Mouse (Mus musculus): ENCODE results near the gene Vamp3. TPM values are rescaled to one million over a fixed set of nuclear protein-coding genes. Genes with fewer than 3 reads are reported as not detected.

The Vamp3 gene
- polyA plus RNA-seq, 1 experiment from 2014 or later, result 73.4 TPM

DNA sequence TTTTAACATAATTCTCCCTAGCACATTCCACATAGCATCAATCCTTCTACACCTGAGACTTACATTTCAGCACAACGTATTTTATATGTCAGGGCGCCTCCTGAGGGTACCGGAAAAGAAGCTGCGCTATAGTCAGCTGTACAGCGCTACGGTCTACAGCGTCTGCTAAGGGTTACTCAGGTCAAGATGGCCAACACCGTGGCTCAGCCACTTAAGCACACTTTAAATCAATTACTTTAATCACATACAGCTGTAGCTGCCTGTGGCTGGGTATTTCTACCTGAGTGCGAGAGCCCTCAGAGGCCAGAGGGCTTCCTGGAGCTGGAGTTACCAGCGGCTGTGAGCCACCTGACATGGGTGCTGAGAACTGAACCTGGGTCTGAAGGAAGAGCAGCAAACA is 41.8 kb downstream of the Vamp3 start:
- Histone ChIP-seq H3K9me3 (replicated peaks; ENCODE audit: control insufficient read depth, low read length) (no peaks in the 10 kb centered on the region), H3K4me2 (ENCODE audit: low read depth, low read length) (no peak overlapping the region), H3K9ac (replicated peaks; ENCODE audit: low read length) (no peak overlapping the region), H3K27me3 (ENCODE audit: control insufficient read depth, insufficient read depth, low read length) (no peaks in the 10 kb centered on the region), H3K27ac (replicated peaks; ENCODE audit: low read depth, low read length) (no peak overlapping the region), H3K36me3 (replicated peaks; ENCODE audit: control insufficient read depth, insufficient read depth, low read depth, low read length) (no peaks in the 10 kb centered on the region), H3K4me1 (ENCODE audit: control insufficient read depth, insufficient read depth, low read length) (no peaks in the 10 kb centered on the region), H3K4me3 (ENCODE audit: low read depth, low read length) (no peak overlapping the region)
- DNase-seq (ENCODE audit: low spot score) (peak; percentile 46), ATAC-seq (replicated peaks; ENCODE audit: insufficient number of reproducible peaks, low FRiP score, low TSS enrichment, low read depth) (no peak)
- 42% methylated on average over 10 of the region's 10 CpGs for WGBS

DNA sequence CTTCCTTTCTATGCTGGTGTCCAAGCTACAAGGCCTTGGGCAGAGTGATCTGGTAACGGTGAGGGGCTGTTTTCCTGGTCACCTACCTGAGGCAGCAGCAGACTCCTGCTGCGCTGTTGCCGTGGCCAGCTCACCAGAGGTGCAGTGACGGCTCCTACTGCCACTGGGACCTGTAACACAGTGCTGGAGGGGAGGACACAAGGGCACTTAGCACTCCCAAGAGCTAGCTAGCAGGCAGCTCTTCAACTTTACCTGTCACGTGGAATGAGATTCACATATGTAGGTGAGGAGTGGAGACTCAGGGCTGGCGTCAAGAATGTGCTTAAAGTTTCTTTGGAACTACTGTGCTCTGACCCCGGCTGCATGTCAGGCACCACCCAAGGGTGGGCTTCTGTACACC is 47.4 kb downstream of the Vamp3 start:
- Histone ChIP-seq H3K4me1 (ENCODE audit: control insufficient read depth, insufficient read depth, low read length) (no peaks in the 10 kb centered on the region), H3K36me3 (replicated peaks; ENCODE audit: control insufficient read depth, insufficient read depth, low read depth, low read length) (no peaks in the 10 kb centered on the region), H3K9ac (replicated peaks; ENCODE audit: low read length) (no peak overlapping the region), H3K27ac (replicated peaks; ENCODE audit: low read depth, low read length) (no peak overlapping the region), H3K4me3 (ENCODE audit: low read depth, low read length) (no peak overlapping the region), H3K9me3 (replicated peaks; ENCODE audit: control insufficient read depth, low read length) (no peaks in the 10 kb centered on the region), H3K4me2 (ENCODE audit: low read depth, low read length) (no peak overlapping the region), H3K27me3 (ENCODE audit: control insufficient read depth, insufficient read depth, low read length) (no peaks in the 10 kb centered on the region)
- ATAC-seq (replicated peaks; ENCODE audit: insufficient number of reproducible peaks, low FRiP score, low TSS enrichment, low read depth) (no peak), DNase-seq (ENCODE audit: low spot score) (no peak)
- WGBS, result 88% methylated on average over 7 of the region's 7 CpGs

DNA sequence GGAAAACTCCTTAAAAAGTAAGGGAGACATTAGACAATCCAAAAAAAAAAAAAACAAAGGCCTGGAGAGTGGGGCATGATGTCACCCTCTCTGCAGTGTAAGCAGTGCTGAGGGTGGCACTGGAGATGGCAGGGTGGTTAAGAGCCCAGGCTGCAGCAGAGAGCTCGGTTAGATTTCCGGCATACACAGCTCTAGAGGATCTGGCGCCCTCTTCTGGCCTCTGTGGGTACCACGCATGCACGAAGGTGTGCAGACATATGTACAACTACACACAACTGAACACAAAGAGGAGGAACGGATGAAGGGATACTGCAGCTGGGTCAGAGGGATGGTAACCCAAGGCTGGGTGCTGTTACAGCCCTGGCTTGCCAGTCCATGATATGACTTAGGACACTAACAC is 50.8 kb downstream of the Vamp3 start:
- peak; percentile 45 for DNase-seq (ENCODE audit: low spot score)
- Histone ChIP-seq H3K27ac (replicated peaks; ENCODE audit: low read depth, low read length) (no peak overlapping the region), H3K4me1 (ENCODE audit: control insufficient read depth, insufficient read depth, low read length) (no peaks in the 10 kb centered on the region), H3K9me3 (replicated peaks; ENCODE audit: control insufficient read depth, low read length) (no peaks in the 10 kb centered on the region), H3K4me2 (ENCODE audit: low read depth, low read length) (no peak overlapping the region), H3K27me3 (ENCODE audit: control insufficient read depth, insufficient read depth, low read length) (no peaks in the 10 kb centered on the region), H3K4me3 (ENCODE audit: low read depth, low read length) (no peak overlapping the region), H3K9ac (replicated peaks; ENCODE audit: low read length) (no peak overlapping the region), H3K36me3 (replicated peaks; ENCODE audit: control insufficient read depth, insufficient read depth, low read depth, low read length) (no peaks in the 10 kb centered on the region)
- no peak for ATAC-seq (replicated peaks; ENCODE audit: insufficient number of reproducible peaks, low FRiP score, low TSS enrichment, low read depth)
- 49% methylated on average over 6 of the region's 6 CpGs for WGBS

DNA sequence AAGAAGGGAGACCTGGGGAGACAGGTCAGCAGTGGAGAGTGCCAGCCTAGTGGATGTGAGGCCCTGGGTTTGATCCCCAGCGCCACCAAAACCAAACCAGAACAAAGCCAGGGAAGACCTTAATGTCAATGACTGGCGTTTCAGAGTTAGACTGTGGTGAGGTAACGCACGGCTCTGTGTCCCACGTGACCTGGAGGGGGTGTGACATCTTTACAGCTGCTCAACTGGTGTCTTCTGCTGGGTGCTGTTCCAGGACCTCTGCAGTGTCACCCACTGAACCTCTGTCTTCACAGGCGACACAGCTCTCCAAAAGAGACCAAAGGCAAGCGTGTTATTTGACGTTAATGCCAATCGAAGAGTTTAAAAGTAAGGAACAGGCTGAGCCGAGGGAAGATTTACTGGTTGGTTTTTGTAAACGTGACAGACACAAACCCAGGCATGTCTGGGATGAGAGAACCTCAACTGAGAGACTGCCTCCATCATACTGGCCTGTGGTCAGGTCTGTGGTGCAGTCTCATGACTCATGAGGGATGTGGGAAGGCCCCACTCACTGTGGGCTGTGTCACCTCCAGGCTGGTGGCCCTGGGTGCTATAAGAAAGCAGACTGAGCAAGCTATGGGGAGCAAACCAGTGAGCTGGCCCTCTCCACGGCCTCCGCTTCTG is 52.0 kb downstream of the Vamp3 start:
- H3K4me2 ChIP-seq (ENCODE audit: low read depth, low read length), result no peak overlapping the region
- no peaks in the 10 kb centered on the region for H3K36me3 ChIP-seq (replicated peaks; ENCODE audit: control insufficient read depth, insufficient read depth, low read depth, low read length)
- H3K9me3 ChIP-seq (replicated peaks; ENCODE audit: control insufficient read depth, low read length), result no peaks in the 10 kb centered on the region
- no peaks in the 10 kb centered on the region for H3K27me3 ChIP-seq (ENCODE audit: control insufficient read depth, insufficient read depth, low read length)
- H3K27ac ChIP-seq (replicated peaks; ENCODE audit: low read depth, low read length), result no peak overlapping the region
- ATAC-seq (replicated peaks; ENCODE audit: insufficient number of reproducible peaks, low FRiP score, low TSS enrichment, low read depth) (no peak), DNase-seq (ENCODE audit: low spot score) (no peak)
- WGBS, result 90% methylated on average over 13 of the region's 13 CpGs
- H3K4me3 ChIP-seq (ENCODE audit: low read depth, low read length), result no peak overlapping the region
- H3K4me1 ChIP-seq (ENCODE audit: control insufficient read depth, insufficient read depth, low read length), result no peaks in the 10 kb centered on the region
- H3K9ac ChIP-seq (replicated peaks; ENCODE audit: low read length), result no peak overlapping the region

DNA sequence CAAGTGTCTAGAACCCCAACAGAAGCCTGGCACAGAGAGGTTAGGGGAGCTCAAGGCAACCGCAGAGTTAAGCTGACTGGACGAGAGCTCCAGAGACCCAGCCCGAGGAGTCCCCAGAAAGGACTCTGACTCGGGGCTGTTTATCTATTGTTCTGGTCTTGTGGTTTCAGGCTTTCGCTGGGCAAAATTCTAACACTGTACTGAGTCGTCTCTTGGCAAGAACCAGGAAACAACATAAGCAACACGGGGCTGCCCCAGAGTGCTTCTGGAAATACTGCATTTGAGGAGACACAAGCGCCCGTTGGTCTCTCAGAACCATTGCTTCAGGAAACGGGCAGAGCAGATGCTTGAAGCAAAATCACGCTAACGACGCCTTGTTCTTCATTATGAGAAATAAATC is 56.4 kb downstream of the Vamp3 start:
- H3K9ac ChIP-seq (replicated peaks; ENCODE audit: low read length), result no peak overlapping the region
- no peak overlapping the region for H3K4me2 ChIP-seq (ENCODE audit: low read depth, low read length)
- H3K9me3 ChIP-seq (replicated peaks; ENCODE audit: control insufficient read depth, low read length), result no peaks in the 10 kb centered on the region
- DNase-seq (ENCODE audit: low spot score) (no peak), ATAC-seq (replicated peaks; ENCODE audit: insufficient number of reproducible peaks, low FRiP score, low TSS enrichment, low read depth) (no peak)
- 78% methylated on average over 13 of the region's 13 CpGs for WGBS
- no peak overlapping the region for H3K27ac ChIP-seq (replicated peaks; ENCODE audit: low read depth, low read length)
- H3K36me3 ChIP-seq (replicated peaks; ENCODE audit: control insufficient read depth, insufficient read depth, low read depth, low read length), result no peaks in the 10 kb centered on the region
- H3K4me1 ChIP-seq (ENCODE audit: control insufficient read depth, insufficient read depth, low read length), result no peaks in the 10 kb centered on the region
- no peak overlapping the region for H3K4me3 ChIP-seq (ENCODE audit: low read depth, low read length)
- H3K27me3 ChIP-seq (ENCODE audit: control insufficient read depth, insufficient read depth, low read length), result no peaks in the 10 kb centered on the region

DNA sequence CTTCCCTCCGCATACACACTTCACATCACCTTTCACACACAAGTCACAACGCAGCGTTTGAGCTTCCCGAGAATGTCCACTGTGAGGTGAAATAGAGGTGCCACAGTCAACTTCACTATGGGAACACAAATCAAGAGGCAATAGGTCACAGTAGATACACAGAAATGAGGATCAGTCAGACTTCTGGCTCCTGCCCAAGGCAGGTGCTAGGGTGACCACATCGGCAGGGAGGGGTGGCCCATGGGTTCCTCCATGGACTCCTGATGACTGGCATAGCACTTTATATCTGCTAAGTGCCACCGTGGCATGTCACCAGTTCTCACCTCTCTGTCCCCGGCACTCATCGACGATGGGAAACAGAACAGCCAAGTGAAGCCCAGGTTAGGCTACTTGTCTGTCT is 59.1 kb downstream of the Vamp3 start:
- no peak overlapping the region for H3K4me3 ChIP-seq (ENCODE audit: low read depth, low read length)
- H3K4me2 ChIP-seq (ENCODE audit: low read depth, low read length), result no peak overlapping the region
- no peak for DNase-seq (ENCODE audit: low spot score)
- no peaks in the 10 kb centered on the region for H3K27me3 ChIP-seq (ENCODE audit: control insufficient read depth, insufficient read depth, low read length)
- WGBS, result 94% methylated on average over 9 of the region's 9 CpGs
- no peak overlapping the region for H3K9ac ChIP-seq (replicated peaks; ENCODE audit: low read length)
- H3K4me1 ChIP-seq (ENCODE audit: control insufficient read depth, insufficient read depth, low read length), result no peaks in the 10 kb centered on the region
- H3K36me3 ChIP-seq (replicated peaks; ENCODE audit: control insufficient read depth, insufficient read depth, low read depth, low read length), result no peaks in the 10 kb centered on the region
- H3K27ac ChIP-seq (replicated peaks; ENCODE audit: low read depth, low read length), result no peak overlapping the region
- ATAC-seq (replicated peaks; ENCODE audit: insufficient number of reproducible peaks, low FRiP score, low TSS enrichment, low read depth), result no peak
- H3K9me3 ChIP-seq (replicated peaks; ENCODE audit: control insufficient read depth, low read length), result no peaks in the 10 kb centered on the region

Other genes with a start within 250 kb of the Vamp3 start
- 30.7 and 31.8 TPM in 2 replicates for gene Errfi1, start 204.0 kb downstream of the Vamp3 start, polyA plus RNA-seq (2014; fragmentation: Nextera tagmentation; extraction: Ambion mirVana)
- gene Park7, start 143.5 kb downstream of the Vamp3 start, polyA plus RNA-seq (2014; fragmentation: Nextera tagmentation; extraction: Ambion mirVana), result 443 and 467 TPM in 2 replicates
- gene Tnfrsf9, start 143.4 kb downstream of the Vamp3 start, polyA plus RNA-seq (2014; fragmentation: Nextera tagmentation; extraction: Ambion mirVana), result 0.24 and 0.36 TPM in 2 replicates
- not detected in 2 replicates for gene Uts2, start 60.9 kb downstream of the Vamp3 start, polyA plus RNA-seq (2014; fragmentation: Nextera tagmentation; extraction: Ambion mirVana)
- gene Per3, start 13.3 kb downstream of the Vamp3 start, polyA plus RNA-seq (2014; fragmentation: Nextera tagmentation; extraction: Ambion mirVana), result 6.1 and 6.6 TPM in 2 replicates
- not detected in 2 replicates for gene Gm13090, start 31.6 kb upstream of the Vamp3 start, polyA plus RNA-seq (2014; fragmentation: Nextera tagmentation; extraction: Ambion mirVana)

Data from embryonic facial prominence, embryonic 11.5 days (tissue).